In genomic region chr19:44321201-44321600, GRCm38 (mm10) we compare ENCODE assay signal across 21 mouse cellular contexts. TPM values are rescaled to one million over a fixed set of nuclear protein-coding genes. Genes with fewer than 3 reads are reported as not detected.
DNase-seq lines count a peak whose midpoint lies in the region; ATAC-seq and TF ChIP-seq lines count a peak whose summit lies in the region.
"Had no signal": no experiment of that assay in that cellular context is flagged by ENCODE, and none has a peak within 500 bp of the region (broad histone marks: within the 10 kb centered on the region; RNA-seq: fewer than 3 reads in every experiment).

No protein-coding gene starts in this region.

- H3K4me3 ChIP-seq in kidney, adult 2 months (ENCODE audit: insufficient read depth, low read depth, low read length) = no peak overlapping the region
- no peak overlapping the region for H3K4me3 ChIP-seq in kidney, embryonic 14.5 days (ENCODE audit: low read length)
- H3K4me3 ChIP-seq in embryonic facial prominence, embryonic 10.5 days = no peak overlapping the region
- H3K4me3 ChIP-seq: embryonic facial prominence, embryonic 13.5 days; forebrain, embryonic 12.5 days; heart, embryonic 13.5 days; hindbrain, embryonic 15.5 days had no signal

- H3K4me2 ChIP-seq in kidney, embryonic 14.5 days (replicated peaks; ENCODE audit: low read depth, low read length) = no peak overlapping the region
- H3K4me2 ChIP-seq: embryonic facial prominence, embryonic 13.5 days; forebrain, embryonic 12.5 days; heart, embryonic 13.5 days; hindbrain, embryonic 15.5 days had no signal

- TF ChIP-seq CTCF in kidney, adult 2 months (conservative IDR thresholded peaks at IDR 0.05; ENCODE audit: insufficient read depth, insufficient read length, low read depth, low read length) = no peak

- H3K4me1 ChIP-seq in kidney, adult 2 months (ENCODE audit: control insufficient read depth, insufficient read depth, low read length) = no peaks in the 10 kb centered on the region
- no peaks in the 10 kb centered on the region for H3K4me1 ChIP-seq in kidney, embryonic 14.5 days (ENCODE audit: control insufficient read depth, insufficient read depth, low read length)
- peaks cover 5% of the 10 kb centered on the region for H3K4me1 ChIP-seq in embryonic facial prominence, embryonic 10.5 days
- H3K4me1 ChIP-seq: forebrain, embryonic 12.5 days; hindbrain, embryonic 15.5 days had no signal

- H3K9me3 ChIP-seq in kidney, embryonic 14.5 days (ENCODE audit: control insufficient read depth, low read length) = no peaks in the 10 kb centered on the region
- H3K9me3 ChIP-seq in embryonic facial prominence, embryonic 10.5 days = peaks cover 6% of the 10 kb centered on the region; the same call in 1 of the 2 replicates
- H3K9me3 ChIP-seq: hindbrain, embryonic 15.5 days had no signal

- peak; percentile 75 to 91 for DNase-seq in adrenal gland, adult (ENCODE audit: inconsistent age in 2 of 2, low spot score in 1 of 2)
- DNase-seq in adrenal gland, adult 18-20 months (ENCODE audit: low spot score in 2 of 2) = no peak
- peak; percentile 16 for DNase-seq in kidney, adult 2 months
- peak; percentile 62 for DNase-seq in ovary, adult 18-20 months (ENCODE audit: low spot score)
- no peak for DNase-seq in ovary, postnatal 36 days (ENCODE audit: low spot score)
- peak; percentile 59 for DNase-seq in testis, postnatal 14 days (ENCODE audit: low spot score)
- no peak for DNase-seq in embryonic facial prominence, embryonic 10.5 days (ENCODE audit: low spot score)
- DNase-seq: B cell, adult 2 months; cerebellum, adult 11-12 months; cerebellum, adult 9-10 months; cerebellum, postnatal 25 days; gastrocnemius, postnatal 14 days; heart, postnatal 36 days had no signal

- no peaks in the 10 kb centered on the region for H3K27me3 ChIP-seq in kidney, adult 2 months (replicated peaks; ENCODE audit: control insufficient read depth, insufficient read depth, low read length)
- H3K27me3 ChIP-seq in kidney, embryonic 14.5 days (ENCODE audit: control insufficient read depth, insufficient read depth, low read length) = no peaks in the 10 kb centered on the region
- H3K27me3 ChIP-seq in embryonic facial prominence, embryonic 10.5 days (replicated peaks; ENCODE audit: low read depth, poor library complexity, severe bottlenecking) = no peaks in the 10 kb centered on the region
- H3K27me3 ChIP-seq: embryonic facial prominence, embryonic 13.5 days; forebrain, embryonic 12.5 days; heart, embryonic 13.5 days; hindbrain, embryonic 15.5 days had no signal

- TF ChIP-seq POLR2A in kidney, adult 2 months (IDR thresholded peaks at IDR 0.05; ENCODE audit: low read depth, low read length) = no peak

- H3K9ac ChIP-seq in kidney, embryonic 14.5 days (ENCODE audit: low read depth, low read length) = no peak overlapping the region
- H3K9ac ChIP-seq: embryonic facial prominence, embryonic 13.5 days; forebrain, embryonic 12.5 days; heart, embryonic 13.5 days; hindbrain, embryonic 15.5 days had no signal

- no peak for ATAC-seq in kidney, embryonic 14.5 days (ENCODE audit: low FRiP score, low TSS enrichment)
- ATAC-seq: CD4-positive, CD25-positive, alpha-beta regulatory T cell, adult 4 months; forebrain, embryonic 16.5 days; inflammation-experienced regulatory T-cells, adult 6 months had no signal

- H3K27ac ChIP-seq in kidney, adult 2 months (ENCODE audit: insufficient read depth, low read depth, low read length) = no peak overlapping the region
- no peak overlapping the region for H3K27ac ChIP-seq in kidney, embryonic 14.5 days (ENCODE audit: low read depth, low read length)
- H3K27ac ChIP-seq in embryonic facial prominence, embryonic 10.5 days (replicated peaks) = no peak overlapping the region
- H3K27ac ChIP-seq: embryonic facial prominence, embryonic 13.5 days; forebrain, embryonic 12.5 days; heart, embryonic 13.5 days; hindbrain, embryonic 15.5 days had no signal

- WGBS in kidney, adult 2 months = 67% methylated on average over 4 of the region's 4 CpGs
- WGBS in kidney, embryonic 14.5 days = 79% methylated on average over 4 of the region's 4 CpGs
- 83% methylated on average over 4 of the region's 4 CpGs for WGBS in embryonic facial prominence, embryonic 10.5 days

- no peaks in the 10 kb centered on the region for H3K36me3 ChIP-seq in kidney, adult 2 months (ENCODE audit: control insufficient read depth, insufficient read depth, low read length)
- H3K36me3 ChIP-seq in kidney, embryonic 14.5 days (ENCODE audit: control insufficient read depth, insufficient read depth, low read length) = no peaks in the 10 kb centered on the region
- H3K36me3 ChIP-seq in embryonic facial prominence, embryonic 10.5 days (replicated peaks) = no peaks in the 10 kb centered on the region
- H3K36me3 ChIP-seq: embryonic facial prominence, embryonic 13.5 days; forebrain, embryonic 12.5 days; heart, embryonic 13.5 days; hindbrain, embryonic 15.5 days had no signal

RNA-seq across cellular contexts. Expression of gene Scd4, which starts 11.7 kb away (rescaled TPM):
- 10 to 100 TPM in 1 of 2 experiments, 1 to 10 TPM in 1; 5.2 to 15.0 TPM for total RNA-seq in adrenal gland, adult 18-20 months (2021)
- polyA plus RNA-seq in kidney, adult 2 months (2012; rRNA removed) = 0.23 and 0.26 TPM in 2 replicates
- 0.11 TPM in 1 of 2 replicates, not detected in the other for polyA plus RNA-seq in kidney, embryonic 14.5 days (2014; fragmentation: Nextera tagmentation; extraction: Ambion mirVana)
- 0.05 and 0.10 TPM in 2 replicates for polyA plus RNA-seq in embryonic facial prominence, embryonic 10.5 days (2016; fragmentation: Nextera tagmentation; extraction: Ambion mirVana)

RNA-seq across cellular contexts. Expression of gene Scd2, which starts 27.7 kb away (rescaled TPM):
- 100 to 1,000 TPM; 836 to 847 TPM for total RNA-seq in adrenal gland, adult 18-20 months (2021)
- 61.3 and 63.9 TPM in 2 replicates for polyA plus RNA-seq in kidney, adult 2 months (2012; rRNA removed)
- polyA plus RNA-seq in kidney, embryonic 14.5 days (2014; fragmentation: Nextera tagmentation; extraction: Ambion mirVana) = 103 and 205 TPM in 2 replicates
- polyA plus RNA-seq in embryonic facial prominence, embryonic 10.5 days (2016; fragmentation: Nextera tagmentation; extraction: Ambion mirVana) = 324 and 353 TPM in 2 replicates

Comparison
In these comparisons a context has a peak if more than half of its experiments do, and no peak if none do; other contexts are left out.
1. DNase-seq: peak in adrenal gland, adult (2 of 2), kidney, adult 2 months (single experiment), ovary, adult 18-20 months (single experiment) and testis, postnatal 14 days (single experiment); none in adrenal gland, adult 18-20 months (0 of 2), ovary, postnatal 36 days (single experiment) and embryonic facial prominence, embryonic 10.5 days (single experiment).